Mouse (Mus musculus) limb, embryonic 14.5 days (tissue): ENCODE data around the gene Ap1g1. TPM values are rescaled to one million over a fixed set of nuclear protein-coding genes. Genes with fewer than 3 reads are reported as not detected.

Experiments
- ATAC-seq: fragments of 200-750 bp; cut with Nextera tagmentation; 2 replicates; pipeline ENCODE4 v1.8.0; 2017; ENCODE audit warnings: low read depth, moderate number of reproducible peaks, moderate TSS enrichment; ENCODE audit not compliant: low FRiP score
- DNase-seq: peaks from one replicate; pipeline ENCODE4 v3.0.0-alpha.2; 2015; ENCODE audit warnings: low spot score
- H3K27ac ChIP-seq: fragments of 300-500 bp; sonication (generic); replicated peaks from 2 replicates; pipeline ENCODE4 v1.5.1; 2014; ENCODE audit warnings: low read depth, mild to moderate bottlenecking, low read length, moderate library complexity, mixed read lengths
- H3K27me3 ChIP-seq: fragments of 300-500 bp; sonication (generic); 2 replicates; pipeline ENCODE4 v1.6.1; 2014; ENCODE audit warnings: low read length, mixed read lengths; ENCODE audit not compliant: control insufficient read depth, insufficient read depth
- H3K36me3 ChIP-seq: fragments of 300-500 bp; sonication (generic); 2 replicates; pipeline ENCODE4 v1.6.1; 2014; ENCODE audit warnings: mild to moderate bottlenecking, low read length, moderate library complexity, mixed read lengths; ENCODE audit not compliant: control insufficient read depth, insufficient read depth
- H3K4me1 ChIP-seq: fragments of 300-500 bp; sonication (generic); 2 replicates; pipeline ENCODE4 v1.6.1; 2014; ENCODE audit warnings: antibody characterized with exemption, low read length, mixed read lengths; ENCODE audit not compliant: control insufficient read depth, insufficient read depth
- H3K4me2 ChIP-seq: fragments of 300-500 bp; sonication (generic); replicated peaks from 2 replicates; pipeline ENCODE4 v1.6.1; 2014; ENCODE audit warnings: low read depth, mild to moderate bottlenecking, low read length, moderate library complexity; ENCODE audit not compliant: severe bottlenecking
- H3K4me3 ChIP-seq: fragments of 300-500 bp; sonication (generic); replicated peaks from 2 replicates; pipeline ENCODE4 v1.5.1; 2014; ENCODE audit warnings: low read length
- H3K9ac ChIP-seq: fragments of 300-500 bp; sonication (generic); 2 replicates; pipeline ENCODE4 v1.6.1; 2014; ENCODE audit warnings: mild to moderate bottlenecking, low read depth, low read length, moderate library complexity; ENCODE audit not compliant: severe bottlenecking
- H3K9me3 ChIP-seq: fragments of 300-500 bp; sonication (generic); 2 replicates; pipeline ENCODE4 v1.6.1; 2016; ENCODE audit warnings: low read length; ENCODE audit not compliant: control insufficient read depth
- POLR2A ChIP-seq: fragments of 200-500 bp; IDR thresholded peaks from 2 replicates; pipeline ENCODE4 v1.8.0; 2012; ENCODE audit warnings: inconsistent platforms, mild to moderate bottlenecking, moderate library complexity, borderline replicate concordance; ENCODE audit not compliant: insufficient read depth, insufficient read length; ENCODE audit errors: extremely low read depth
- WGBS: fragments of 180-500 bp; shearing (Covaris S2); extraction: QIAGEN DNeasy Blood & Tissue Kit; methylation state at CpG from one replicate; pipeline ENCODE4 v1.1.7; 2014; 5-methylcytosine and 5-hydroxymethylcytosine counted together
- polyA plus RNA-seq, 2 experiments: library from polyadenylated mRNA; depleted of rRNA in 1 of 2; stranded (reverse) in 1 of 2; unstranded in 1 of 2; fragments of >200 nt; fragmentation: Nextera tagmentation in 1 of 2; extraction: Ambion mirVana in 1 of 2; gene quantifications; 2 replicates each; pipeline versions ENCODE4 v1.2.1 to v1.2.3; 2012 to 2014

The Ap1g1 gene
- polyA plus RNA-seq (2012; rRNA removed) (63.1 and 71.1 TPM in 2 replicates), polyA plus RNA-seq (2014; fragmentation: Nextera tagmentation; extraction: Ambion mirVana) (32.0 and 33.7 TPM in 2 replicates)

DNA sequence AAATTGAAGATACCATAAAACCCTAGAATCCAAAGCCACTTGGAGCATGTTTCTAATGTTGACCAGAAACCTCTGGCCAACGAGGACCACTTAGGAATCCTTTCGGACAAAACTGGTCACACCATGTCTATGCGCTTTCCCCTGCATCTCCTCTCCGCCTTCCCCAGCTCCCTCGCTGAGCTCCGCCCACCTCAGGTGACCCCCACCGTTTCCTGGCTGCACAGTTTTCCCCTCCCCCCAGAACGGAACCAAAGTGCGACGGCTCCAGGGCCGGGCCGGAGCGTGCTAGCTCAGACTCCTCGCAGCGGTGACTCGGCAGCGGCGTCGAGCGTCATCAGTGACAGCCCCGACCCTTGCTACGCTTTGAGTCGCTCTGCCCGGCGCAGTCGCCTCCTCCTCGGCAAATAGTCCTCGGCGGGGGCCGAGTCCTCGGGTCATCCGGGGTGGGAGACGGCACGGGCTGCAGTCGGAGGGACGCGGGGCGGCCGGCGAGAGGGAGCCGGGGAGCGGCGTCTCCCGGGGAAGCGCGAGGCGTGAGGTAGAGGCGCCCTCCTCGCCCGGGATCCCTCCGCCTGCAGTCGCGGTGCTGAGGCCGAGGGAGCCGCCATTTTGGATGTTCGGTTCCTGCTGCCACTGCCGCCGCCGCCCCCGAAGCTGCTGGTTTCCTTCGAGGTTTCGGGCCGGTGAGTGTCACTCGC lies at the start of gene Ap1g1:
Gene Ap1g1 (plus strand): TSS at position 275 of the 698 bp plus-strand sequence.
- H3K9ac ChIP-seq = peak within 1 kb of the TSS; percentile 91
- H3K4me1 ChIP-seq = peaks cover 10% of the 10 kb centered on the region
- ATAC-seq = peak; percentile 99
- no peaks in the 10 kb centered on the region for H3K9me3 ChIP-seq
- peak; percentile 79; the same call in 1 of the 2 replicates for TF ChIP-seq POLR2A
- H3K27me3 ChIP-seq = no peaks in the 10 kb centered on the region
- H3K4me2 ChIP-seq = peak within 1 kb of the TSS; percentile 59
- H3K4me3 ChIP-seq = peak within 1 kb of the TSS; percentile 92
- peak within 1 kb of the TSS; percentile 97 for H3K27ac ChIP-seq
- peak; percentile 99 for DNase-seq
- WGBS = under 1% methylated on average over 49 of the region's 64 CpGs
- H3K36me3 ChIP-seq = no peaks in the 10 kb centered on the region

DNA sequence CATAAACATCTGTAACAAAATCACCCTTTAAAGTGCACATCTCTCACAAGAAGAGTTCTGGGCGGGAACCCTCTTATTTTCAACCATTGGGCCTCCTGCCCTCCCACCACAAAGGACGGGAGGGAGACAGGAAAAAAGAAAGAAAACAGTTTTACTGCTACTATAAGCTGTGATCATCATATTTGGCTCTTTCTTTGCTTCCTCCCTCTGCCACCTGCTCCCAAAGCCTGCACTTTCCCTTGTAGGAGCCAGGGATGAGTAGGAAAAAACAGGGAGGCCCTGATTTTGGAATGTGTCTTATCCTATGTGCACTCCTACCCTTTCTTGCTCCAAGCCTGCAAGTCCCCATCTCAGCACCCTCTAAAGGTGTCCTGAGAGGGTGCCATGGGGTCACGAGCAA lies 47.3 kb upstream of the Ap1g1 start:
- H3K27me3 ChIP-seq = no peaks in the 10 kb centered on the region
- H3K27ac ChIP-seq = no peak overlapping the region
- H3K36me3 ChIP-seq = peaks cover 52% of the 10 kb centered on the region
- WGBS = 88% methylated on average over 3 of the region's 3 CpGs
- H3K4me1 ChIP-seq = peaks cover under 1% of the 10 kb centered on the region
- no peak overlapping the region for H3K4me3 ChIP-seq
- no peak for DNase-seq
- H3K9me3 ChIP-seq = no peaks in the 10 kb centered on the region
- TF ChIP-seq POLR2A = no peak
- H3K4me2 ChIP-seq = no peak overlapping the region
- no peak overlapping the region for H3K9ac ChIP-seq
- no peak for ATAC-seq

DNA sequence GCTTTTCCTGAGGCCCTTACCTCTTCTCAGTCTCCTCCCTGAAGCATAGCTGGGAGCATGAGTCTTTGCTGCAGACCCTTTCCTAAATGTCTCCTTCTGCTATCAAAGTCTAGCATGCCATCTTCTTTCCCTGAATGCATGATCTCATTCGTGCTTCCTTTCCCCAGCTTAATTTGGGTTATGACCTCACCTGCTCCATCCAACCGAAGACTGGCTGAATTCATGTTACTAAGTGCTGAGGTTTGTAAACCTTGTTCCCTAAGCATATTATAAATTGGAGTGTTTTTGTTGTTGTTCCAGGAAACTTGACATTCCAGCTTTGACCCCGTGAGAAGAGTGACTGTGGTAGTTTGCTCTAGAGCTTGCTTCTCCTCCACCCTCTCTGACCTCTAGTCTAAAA lies 44.3 kb upstream of the Ap1g1 start:
- H3K27me3 ChIP-seq = no peaks in the 10 kb centered on the region
- no peaks in the 10 kb centered on the region for H3K9me3 ChIP-seq
- no peak overlapping the region for H3K27ac ChIP-seq
- no peak overlapping the region for H3K4me2 ChIP-seq
- TF ChIP-seq POLR2A = no peak
- ATAC-seq (no peak), DNase-seq (no peak)
- 92% methylated on average over 3 of the region's 3 CpGs for WGBS
- no peak overlapping the region for H3K9ac ChIP-seq
- H3K4me3 ChIP-seq = no peak overlapping the region
- H3K4me1 ChIP-seq = peaks cover 7% of the 10 kb centered on the region
- H3K36me3 ChIP-seq = peaks cover 44% of the 10 kb centered on the region

- peak overlapping the region; percentile 67; the same call in 1 of the 2 replicates for H3K27ac ChIP-seq
- WGBS = 9% methylated on average over 8 of the region's 8 CpGs
- no peak for DNase-seq
- peaks cover 28% of the 10 kb centered on the region for H3K36me3 ChIP-seq
- no peaks in the 10 kb centered on the region for H3K9me3 ChIP-seq
- H3K27me3 ChIP-seq = no peaks in the 10 kb centered on the region
- no peak; the same call in 1 of the 2 replicates for ATAC-seq
- peak overlapping the region; percentile 99 for H3K4me3 ChIP-seq
- H3K4me1 ChIP-seq = peaks cover 7% of the 10 kb centered on the region
- no peak for TF ChIP-seq POLR2A
- H3K4me2 ChIP-seq = peak overlapping the region; percentile 82
- H3K9ac ChIP-seq = peak overlapping the region; percentile 97
These were observed 41.5 kb upstream of the Ap1g1 start for GRCm38 (mm10) chr8:109736819-109737218.

DNA sequence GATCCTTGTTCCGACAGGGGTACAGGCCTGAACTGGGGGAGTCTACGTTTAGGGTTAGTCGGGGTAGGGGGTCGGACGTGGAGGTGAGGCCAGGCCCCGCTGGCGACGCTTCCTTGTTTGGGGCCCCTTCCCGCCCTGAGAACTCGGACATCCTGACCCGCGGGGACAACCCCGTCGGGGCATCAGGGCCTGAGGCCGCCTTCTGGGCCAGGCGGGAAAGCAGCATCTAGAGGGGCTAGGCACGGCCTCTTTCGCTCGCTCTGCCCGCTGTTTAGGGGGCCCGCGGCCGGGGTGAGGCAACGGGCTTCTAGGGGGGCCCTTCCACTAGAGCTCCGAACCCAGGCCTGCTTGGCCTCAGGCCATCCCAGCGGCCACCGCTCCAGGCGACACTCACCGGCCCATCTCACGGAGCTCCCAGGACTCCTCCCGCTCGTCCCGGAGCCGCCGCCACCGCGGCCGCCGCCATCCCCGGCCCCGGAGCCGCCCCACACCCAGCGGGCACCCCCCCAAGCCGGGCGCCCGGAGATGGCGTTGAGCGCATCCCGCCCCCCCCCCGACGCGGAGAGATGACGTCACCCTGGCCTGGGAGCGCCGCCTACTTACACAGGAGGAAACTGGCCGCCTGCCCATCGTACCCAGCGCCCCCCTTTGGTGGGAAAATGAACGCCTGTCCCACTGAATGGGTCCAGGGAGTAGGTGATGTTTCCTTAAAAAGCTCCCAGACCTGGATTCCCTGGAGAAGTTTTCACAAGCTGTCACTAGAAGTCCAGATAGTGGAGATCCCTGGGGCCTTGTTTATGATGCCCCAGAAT lies 40.9 kb upstream of the Ap1g1 start, which contains the start of gene Atxn1l:
Gene Atxn1l (minus strand): TSS at position 503 of the 812 bp plus-strand sequence.
- H3K9me3 ChIP-seq = no peaks in the 10 kb centered on the region
- H3K36me3 ChIP-seq = peaks cover 22% of the 10 kb centered on the region
- DNase-seq (peak; percentile 85), ATAC-seq (peak; percentile 90)
- H3K4me3 ChIP-seq = peak within 1 kb of the TSS; percentile 99
- H3K4me2 ChIP-seq = peak within 1 kb of the TSS; percentile 82
- H3K27me3 ChIP-seq = no peaks in the 10 kb centered on the region
- peaks cover 7% of the 10 kb centered on the region for H3K4me1 ChIP-seq
- peak within 1 kb of the TSS; percentile 67 for H3K27ac ChIP-seq
- 0 out of 2 replicates have a peak, but pooled peaks have one; percentile 50 for TF ChIP-seq POLR2A
- peak within 1 kb of the TSS; percentile 97 for H3K9ac ChIP-seq
- WGBS = under 1% methylated on average over 49 of the region's 59 CpGs
